Mouse (Mus musculus): ENCODE data around the gene Gpr139.
A peak's percentile ranks its signal among the peaks of the same experiment; 100 is the strongest.

Gpr139 gene

DNA sequence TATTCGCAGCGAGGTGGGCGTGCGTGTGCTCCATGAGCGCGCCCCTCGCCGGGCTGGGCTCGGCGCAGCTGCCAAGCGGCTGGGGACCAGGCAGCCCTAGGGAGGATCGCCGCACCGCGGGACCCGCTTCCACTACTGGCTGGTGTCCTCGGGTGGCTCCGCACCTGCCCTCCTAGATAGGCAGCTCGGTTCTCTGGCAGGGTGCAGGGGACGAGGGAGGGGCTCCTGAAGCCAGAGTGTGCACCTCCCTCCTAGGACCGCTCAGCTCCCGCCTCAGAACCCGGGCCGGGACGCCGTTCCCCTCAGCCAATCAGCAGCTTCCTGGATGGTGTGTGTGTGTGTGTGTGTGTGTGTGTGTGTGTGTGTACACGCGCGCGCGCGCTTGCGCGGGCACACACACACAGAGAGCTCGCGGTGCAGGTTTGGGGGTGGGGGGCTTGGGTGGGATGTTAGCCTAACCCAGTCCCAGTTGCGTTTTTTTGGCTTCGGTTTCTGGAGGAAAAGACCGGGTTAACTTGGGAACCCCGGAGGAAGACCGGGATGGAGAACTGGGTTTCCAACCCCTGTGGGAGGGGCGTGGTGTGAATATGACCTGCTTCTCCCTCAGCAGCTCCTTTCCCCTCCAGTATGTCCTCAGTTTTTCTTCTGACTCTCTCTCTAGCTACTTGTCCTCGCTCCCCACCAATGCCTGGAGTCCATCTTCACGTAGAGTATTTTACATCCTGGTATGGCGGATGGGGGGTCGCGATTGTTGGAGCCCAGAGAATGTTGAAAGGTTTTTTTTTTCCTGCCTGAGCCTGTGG is at the start of gene Gpr139:
Gene Gpr139 (minus strand): TSS at position 263 of the 803 bp plus-strand sequence.
- peak in 1 of 2 experiments; percentile 26 for DNase-seq (ENCODE audit: low spot score in 2 of 2)

DNA sequence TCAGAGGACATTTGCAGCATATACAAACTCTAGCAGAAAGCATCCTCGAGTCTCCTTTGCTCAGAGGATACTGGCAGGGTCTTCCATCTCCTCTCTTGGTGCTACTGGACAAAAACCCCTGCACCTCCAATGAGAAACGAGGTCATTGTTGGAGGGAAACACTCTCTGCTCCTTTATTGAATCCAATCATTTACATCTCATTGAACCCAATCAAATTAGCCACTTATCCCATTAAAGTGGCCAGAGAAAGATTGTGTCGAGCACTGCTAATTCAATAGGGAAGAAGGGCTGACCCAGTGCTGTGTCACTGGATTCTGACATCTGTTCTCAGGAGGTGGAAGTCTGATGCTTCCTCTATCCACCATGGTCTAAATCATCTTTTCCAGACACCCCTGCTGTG is 46.6 kb upstream of the Gpr139 start:
- DNase-seq (ENCODE audit: low spot score in 2 of 2), result no peak

- DNase-seq (ENCODE audit: low spot score in 2 of 2), result no peak
Measured at GRCm38 (mm10) chr7:119222706-119223105, 38.3 kb upstream of the Gpr139 start.

DNA sequence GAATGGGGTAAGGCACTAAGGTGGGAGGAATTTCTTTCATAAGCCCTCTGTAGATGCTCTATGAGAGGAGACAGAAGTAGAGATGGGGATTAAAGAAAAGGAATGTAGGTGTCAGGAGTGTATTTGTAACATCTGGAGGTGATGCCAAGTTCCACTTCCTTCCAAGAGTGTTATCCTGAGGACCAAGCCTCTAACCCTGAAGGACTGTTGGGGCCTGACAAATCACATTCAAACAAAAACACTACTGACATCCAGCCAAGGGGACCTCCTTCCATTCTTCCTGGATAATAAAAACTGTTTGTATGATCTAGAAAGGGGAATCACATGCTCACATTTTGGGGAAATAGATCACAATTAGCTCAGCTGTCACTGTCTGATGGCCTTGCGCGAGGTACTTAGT is 34.7 kb upstream of the Gpr139 start:
- DNase-seq (ENCODE audit: low spot score in 2 of 2), result no peak

GRCm38 (mm10) chr7:119207251-119207650 is 22.8 kb upstream of the Gpr139 start:
- no peak for DNase-seq (ENCODE audit: low spot score in 2 of 2)

GRCm38 (mm10) chr7:119186374-119186773 is 2.0 kb upstream of the Gpr139 start:
- DNase-seq (ENCODE audit: low spot score in 2 of 2), result peak in 1 of 2 experiments; percentile 51

DNA sequence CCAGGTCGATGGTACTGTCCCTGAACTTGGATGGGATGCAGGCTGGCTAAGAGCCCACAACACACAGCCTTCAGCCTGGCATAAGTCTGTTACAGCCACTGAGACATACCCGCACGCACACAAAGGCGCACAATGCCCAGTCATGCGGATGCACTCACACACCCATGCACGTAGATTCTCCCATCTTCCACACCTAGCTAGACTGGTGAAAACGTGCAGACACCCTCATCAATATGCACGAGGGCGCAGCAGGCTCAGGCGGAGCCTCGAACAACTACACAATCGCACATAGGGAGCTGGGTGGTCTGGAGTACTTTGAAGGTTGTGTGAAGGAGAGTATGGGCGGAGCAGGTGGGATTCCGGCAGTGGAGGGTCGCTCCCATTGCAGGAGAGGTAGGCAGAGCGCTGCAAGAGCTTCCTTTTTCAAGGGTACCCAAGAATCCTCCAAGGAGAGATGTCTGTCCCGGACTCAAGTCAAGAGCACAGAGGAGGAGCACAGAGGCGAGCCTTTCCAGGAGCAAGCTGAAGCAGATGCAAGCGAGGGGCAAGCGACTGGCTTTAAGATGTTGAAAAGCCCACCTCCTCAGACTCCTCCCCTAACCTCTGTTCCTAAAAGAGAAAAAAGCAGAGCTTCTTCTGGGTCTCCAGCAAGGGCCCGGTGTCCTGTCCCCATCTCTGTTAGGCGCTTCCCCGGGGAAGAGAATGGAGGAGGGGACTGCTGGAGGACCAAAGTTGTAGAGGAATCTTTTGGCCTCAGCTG is 958 bp upstream of the Gpr139 start:
- no peak for DNase-seq (ENCODE audit: low spot score in 2 of 2)

DNA sequence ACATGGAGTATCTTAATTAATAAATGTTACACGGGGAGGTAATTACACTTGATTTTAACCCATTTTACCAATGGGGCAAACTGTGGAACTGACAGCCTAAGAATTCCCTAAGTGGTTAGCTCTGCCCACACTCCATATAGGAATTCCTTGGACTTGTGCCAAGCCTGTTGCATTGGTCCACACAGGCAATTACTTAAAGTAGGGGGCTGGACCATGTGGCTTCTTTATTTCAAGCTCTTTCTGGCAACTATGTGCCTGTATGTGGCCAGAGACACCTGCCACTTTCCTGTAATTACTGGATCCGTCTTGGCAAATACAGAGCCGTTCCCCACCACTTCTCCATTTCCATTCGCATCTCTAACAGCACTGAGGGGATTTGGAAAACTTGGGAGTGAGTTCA is 3.4 kb downstream of the Gpr139 start:
- DNase-seq (ENCODE audit: low spot score in 2 of 2), result no peak

GRCm38 (mm10) chr7:119160015-119160414 is 24.4 kb downstream of the Gpr139 start:
- no peak for DNase-seq (ENCODE audit: low spot score in 2 of 2)

- DNase-seq (ENCODE audit: low spot score in 2 of 2), result no peak
Measured at GRCm38 (mm10) chr7:119111771-119112170, 72.6 kb downstream of the Gpr139 start.

GRCm38 (mm10) chr7:119105878-119106277 is 78.5 kb downstream of the Gpr139 start:
- no peak for DNase-seq (ENCODE audit: low spot score in 2 of 2)

GRCm38 (mm10) chr7:119096583-119096982 is 87.8 kb downstream of the Gpr139 start:
- DNase-seq (ENCODE audit: low spot score in 2 of 2), result no peak
